Mouse (Mus musculus) C2C12 (cell line): ENCODE data around the gene Ccl8.

Experiments used
- CEBPB ChIP-seq: IDR thresholded peaks from one replicate; pipeline ENCODE4 v1.6.1; 2011; ENCODE audit warnings: low read depth, mild to moderate bottlenecking, control low read depth, moderate library complexity
- CTCF ChIP-seq: IDR thresholded peaks from one replicate; pipeline ENCODE4 v1.5.1; 2011; ENCODE audit not compliant: control insufficient read depth, insufficient read depth, insufficient read length
- FOSL1 ChIP-seq: IDR thresholded peaks from one replicate; pipeline ENCODE4 v1.8.0; 2011; ENCODE audit warnings: mild to moderate bottlenecking, low read length; ENCODE audit not compliant: poor library complexity, insufficient read depth, severe bottlenecking
- MAX ChIP-seq: IDR thresholded peaks from one replicate; pipeline ENCODE4 v1.6.1; 2011; ENCODE audit warnings: mild to moderate bottlenecking, control low read depth
- MYOG ChIP-seq: IDR thresholded peaks from one replicate; pipeline ENCODE4 v1.6.1; 2011; ENCODE audit not compliant: control insufficient read depth, insufficient read length; ENCODE audit errors: extremely low read depth
- USF1 ChIP-seq: IDR thresholded peaks from one replicate; pipeline ENCODE4 v1.6.1; 2011; ENCODE audit warnings: low read depth, mild to moderate bottlenecking, control low read depth, moderate library complexity

GRCm38 (mm10) chr11:82101087-82101486, 13.9 kb upstream of the Ccl8 start:
- TF ChIP-seq CTCF, result no peak
- no peak for TF ChIP-seq MYOG
- TF ChIP-seq USF1, result no peak
- TF ChIP-seq CEBPB, result no peak
- no peak for TF ChIP-seq MAX
- TF ChIP-seq FOSL1, result no peak
